Mouse (Mus musculus): ENCODE results near the gene Sec16a.
"Not testable (repeated sequence)": the region's sequence is repeated elsewhere in the genome, so short reads cannot be mapped to it uniquely, and the experiment has no call there.

The Sec16a gene

DNA sequence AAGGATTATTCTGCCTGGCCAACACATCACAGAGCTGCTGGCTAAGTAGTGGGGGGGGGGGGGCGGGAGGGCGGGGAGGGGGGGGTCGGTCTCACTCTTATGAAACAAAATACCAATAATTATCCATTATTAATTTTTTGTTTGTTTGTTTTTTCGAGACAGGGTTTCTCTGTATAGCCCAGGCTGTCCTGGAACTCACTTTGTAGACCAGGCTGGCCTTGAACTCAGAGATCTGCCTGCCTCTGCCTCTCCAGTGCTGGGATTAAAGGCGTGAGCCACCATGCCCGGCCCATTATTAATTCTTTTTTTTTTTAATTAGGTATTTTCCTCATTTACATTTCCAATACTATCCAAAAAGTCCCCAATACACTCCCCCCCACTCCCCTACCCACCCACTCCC is 64.1 kb downstream of the Sec16a start:
- not testable (repeated sequence) for DNase-seq

GRCm38 (mm10) chr2:26380131-26380771 is 64.8 kb downstream of the Sec16a start, which contains the start of gene Snapc4:
TSS of gene Snapc4 (minus strand) at chr2:26380653.
- peak; percentile 85 for DNase-seq

- DNase-seq, result no peak
Observed at GRCm38 (mm10) chr2:26372396-26372795, 72.6 kb downstream of the Sec16a start.

GRCm38 (mm10) chr2:26368572-26368971 is 76.4 kb downstream of the Sec16a start:
- no peak for DNase-seq

DNA sequence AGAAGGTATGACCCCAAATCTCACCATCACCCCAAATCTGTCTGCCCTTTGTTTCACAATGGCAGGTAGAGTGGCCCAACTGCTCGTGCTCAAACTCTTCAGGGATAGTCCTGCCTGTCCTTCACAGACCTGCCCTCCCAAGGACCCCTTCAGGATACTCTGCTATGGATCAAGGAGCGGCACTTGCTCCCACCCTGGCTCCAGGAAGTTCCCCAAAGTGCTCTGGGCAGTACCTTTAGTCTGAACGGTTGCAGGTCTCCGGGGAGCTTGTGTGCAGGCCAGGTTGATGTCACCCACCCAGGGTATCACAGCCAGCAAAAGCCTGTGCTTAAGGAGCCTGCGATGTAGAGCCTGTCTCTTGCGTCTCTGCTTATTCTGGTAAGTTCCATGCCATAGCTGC is 77.1 kb downstream of the Sec16a start:
- no peak for DNase-seq

- DNase-seq, result no peak
Observed at GRCm38 (mm10) chr2:26364738-26365465, 80.1 kb downstream of the Sec16a start.

GRCm38 (mm10) chr2:26363481-26363880 is 81.5 kb downstream of the Sec16a start:
- DNase-seq, result no peak

DNA sequence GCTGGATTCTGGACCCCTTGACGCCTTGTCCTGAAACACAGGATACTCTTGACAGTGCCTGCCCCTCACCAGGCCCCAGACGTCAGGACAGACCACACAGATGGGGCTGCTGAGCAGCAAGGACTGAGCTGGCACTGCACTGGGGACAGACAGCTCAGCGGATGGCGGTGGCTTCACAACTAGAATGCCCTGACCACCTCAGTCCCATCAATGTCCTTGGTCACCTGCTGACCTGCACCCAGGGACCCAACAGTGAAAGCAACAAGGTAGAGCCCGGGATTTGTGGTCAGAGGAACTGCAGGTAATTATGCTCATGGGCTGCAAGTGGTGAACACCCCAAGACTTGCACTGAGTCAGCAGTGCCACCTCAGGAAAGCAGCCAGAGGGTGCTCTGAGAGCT is 82.0 kb downstream of the Sec16a start:
- DNase-seq, result no peak

DNA sequence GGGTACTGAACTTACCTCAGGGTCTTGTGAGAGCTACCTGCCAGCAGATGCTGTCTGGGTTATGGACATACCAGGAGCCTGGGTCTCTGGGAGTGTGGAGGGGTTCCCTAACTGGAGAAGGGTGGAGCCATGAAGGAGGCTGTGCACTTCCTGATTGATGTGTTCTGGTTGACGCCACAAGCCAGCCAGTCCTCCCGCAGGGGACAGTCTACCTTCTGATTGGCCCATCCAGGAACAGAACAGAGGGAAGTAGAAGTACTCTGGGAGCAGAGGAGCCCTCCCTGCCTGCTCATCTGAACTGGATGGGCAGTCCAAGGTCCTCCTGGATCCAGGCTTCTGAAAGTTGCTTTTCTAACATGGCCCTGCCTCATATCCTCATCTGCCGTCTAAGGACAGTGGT is 84.2 kb downstream of the Sec16a start, which contains the start of gene Card9:
TSS of gene Card9 (minus strand) at position 147 of the 400 bp plus-strand sequence.
- DNase-seq, result no peak

DNA sequence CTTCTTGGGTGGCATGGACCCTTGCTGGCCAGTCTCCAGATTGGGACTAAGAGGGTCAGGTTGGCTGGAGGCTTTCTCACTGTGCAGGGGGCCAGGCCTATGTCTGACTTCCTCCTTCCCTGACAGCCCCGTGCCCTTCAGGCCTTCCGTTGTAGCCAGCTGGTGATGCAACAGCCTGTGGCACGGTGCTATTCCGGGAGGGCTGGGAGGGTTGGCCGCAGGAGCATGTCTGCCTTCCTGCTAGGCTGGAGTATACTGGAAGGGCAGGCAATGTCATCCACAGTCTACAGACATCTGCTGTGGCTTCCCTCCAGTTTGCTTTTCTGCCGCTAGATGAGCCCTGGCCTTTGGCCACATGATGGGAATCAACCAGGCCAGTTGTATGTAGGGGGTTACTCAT is 85.0 kb downstream of the Sec16a start:
- DNase-seq, result no peak

Data from kidney, adult 11 months (tissue).